Mouse (Mus musculus) embryo, embryonic 10.5 days (tissue): ENCODE results near the gene Sema3e.

Experiments used
- DNase-seq: peaks from one replicate; pipeline ENCODE4 v3.0.0-alpha.2; 2015; ENCODE audit warnings: low spot score

Sema3e gene

DNA sequence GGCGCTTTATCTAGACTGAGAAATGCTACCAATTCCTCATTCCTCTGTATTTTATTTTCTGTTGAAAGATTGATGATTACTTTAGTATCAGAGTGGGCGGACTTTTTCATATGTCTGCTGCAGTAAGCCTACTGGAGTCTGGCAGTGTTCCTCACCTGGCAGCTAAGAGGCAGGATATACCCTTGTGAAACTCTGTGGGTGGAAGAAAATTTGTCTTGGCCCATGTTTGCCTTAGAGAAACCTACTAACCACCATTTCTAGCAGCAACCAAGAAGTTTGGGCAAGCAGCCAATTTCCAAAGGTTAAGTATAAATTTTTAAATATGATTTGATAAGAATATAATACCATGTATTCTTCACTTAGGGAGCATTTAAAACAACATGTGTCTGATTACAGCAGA lies 63.0 kb downstream of the Sema3e start:
- DNase-seq: no peak

DNA sequence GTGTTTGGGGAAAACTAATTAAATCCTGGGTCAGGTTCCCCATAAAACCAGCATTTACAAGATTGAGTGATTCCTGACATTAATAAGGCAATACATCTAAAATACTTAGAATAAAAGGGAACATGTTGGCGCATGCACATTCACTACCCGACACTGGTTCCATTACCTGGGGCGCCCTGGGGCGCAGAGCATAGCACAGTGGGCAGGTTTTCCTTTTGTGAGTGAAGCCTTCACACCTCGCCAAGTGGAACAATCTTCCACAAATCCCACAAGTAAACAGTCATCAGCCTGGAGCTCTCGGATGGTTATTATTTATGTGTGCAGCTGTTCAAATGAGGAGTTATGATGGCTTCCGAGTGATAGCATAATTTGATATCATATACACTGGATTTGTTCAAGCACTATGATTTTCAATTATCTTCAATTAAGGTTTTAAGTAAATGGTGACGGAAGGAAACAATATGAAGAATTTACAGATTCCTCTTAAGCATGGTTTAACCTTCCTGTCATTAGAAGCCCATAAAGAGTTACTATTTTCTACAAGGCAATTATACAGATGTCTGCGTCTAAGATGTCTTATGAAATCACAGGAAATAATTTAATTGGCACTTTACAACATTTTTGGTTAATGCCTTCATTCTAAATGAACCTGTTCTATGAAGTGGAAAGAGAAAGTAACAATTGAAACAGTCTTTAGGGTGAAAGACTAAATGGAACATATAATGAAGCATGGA lies 65.0 kb downstream of the Sema3e start:
- DNase-seq: no peak

DNA sequence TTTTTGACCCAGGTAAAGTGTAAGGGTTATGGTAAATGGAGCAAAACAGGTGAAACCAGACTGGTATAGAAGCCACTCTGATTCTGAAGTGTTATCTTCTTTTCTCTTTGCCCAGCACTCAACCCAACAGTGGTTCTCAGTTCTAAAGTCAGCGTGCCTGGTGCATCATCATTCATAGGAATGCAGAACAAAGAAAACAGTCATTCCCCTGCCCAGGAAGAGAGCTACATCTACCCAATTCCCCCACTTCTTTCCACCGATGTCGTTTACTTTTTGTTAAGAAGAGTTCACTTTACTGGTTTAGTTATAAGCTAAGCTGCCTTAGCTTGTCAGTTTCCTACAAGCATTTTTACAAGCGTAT lies 65.5 kb downstream of the Sema3e start:
- DNase-seq: no peak

DNA sequence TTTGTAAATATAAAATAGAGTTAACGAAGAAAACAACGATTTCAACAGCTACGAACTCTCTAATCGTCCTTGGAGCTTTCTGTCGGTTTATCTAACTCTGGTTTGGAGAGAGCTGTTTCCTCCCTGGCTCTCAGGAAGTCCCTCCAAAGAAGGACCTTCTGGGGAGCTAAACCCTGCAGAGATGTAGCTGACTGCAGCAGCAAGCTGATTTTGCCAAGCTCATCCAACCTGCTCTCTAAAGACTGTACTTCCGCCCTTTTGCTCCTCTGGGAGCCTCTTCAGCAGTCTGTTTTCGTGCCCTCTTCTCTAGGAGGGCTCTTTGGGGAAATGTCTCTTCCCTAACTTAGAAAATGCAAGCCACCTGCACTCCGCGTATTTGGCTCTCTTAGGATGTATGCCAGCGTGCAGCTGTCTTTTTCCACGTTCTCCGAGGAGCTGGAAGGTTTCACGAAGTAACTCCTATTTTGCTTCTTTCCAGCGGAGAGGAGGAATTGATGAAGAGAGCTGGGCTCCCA lies 67.2 kb downstream of the Sema3e start:
- DNase-seq: peak; percentile 10

DNA sequence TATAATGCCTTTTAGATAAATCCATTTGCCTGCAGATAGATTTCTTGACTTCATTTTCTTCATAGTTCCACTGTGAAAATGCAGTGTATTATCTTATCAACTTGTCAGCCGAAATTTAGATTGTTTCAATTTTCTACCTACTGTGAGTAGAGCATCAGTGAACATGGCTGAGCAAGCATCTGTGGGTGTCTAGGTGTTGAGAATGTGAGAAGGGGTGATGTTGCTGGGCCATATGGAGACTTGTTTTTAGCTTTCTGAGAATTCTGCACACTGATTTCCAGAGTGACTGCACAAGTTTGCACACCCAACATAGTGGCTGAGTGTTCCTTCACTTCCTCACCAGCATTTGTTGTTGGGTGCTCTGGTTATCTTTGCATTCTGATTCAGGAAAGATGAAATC lies 71.1 kb downstream of the Sema3e start:
- DNase-seq: no peak

DNA sequence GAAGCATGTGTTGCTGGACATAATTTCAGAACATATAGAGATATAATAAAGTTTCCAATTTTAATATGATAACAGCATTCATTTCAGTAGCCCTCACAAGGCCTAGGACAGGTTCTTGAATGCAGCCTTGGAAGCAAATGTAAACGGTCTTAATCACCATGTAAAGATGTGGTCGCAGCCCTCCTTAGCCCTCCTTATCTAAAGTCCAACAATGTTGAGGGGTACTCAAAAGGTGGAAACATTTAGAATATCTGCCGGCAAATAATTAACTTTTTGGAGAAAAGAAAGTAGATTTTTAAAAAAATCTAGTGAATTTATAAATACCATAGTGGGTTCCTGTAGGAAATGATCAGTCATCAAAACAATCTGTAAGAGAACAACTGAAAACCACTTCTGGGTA lies 73.6 kb downstream of the Sema3e start:
- DNase-seq: no peak

DNA sequence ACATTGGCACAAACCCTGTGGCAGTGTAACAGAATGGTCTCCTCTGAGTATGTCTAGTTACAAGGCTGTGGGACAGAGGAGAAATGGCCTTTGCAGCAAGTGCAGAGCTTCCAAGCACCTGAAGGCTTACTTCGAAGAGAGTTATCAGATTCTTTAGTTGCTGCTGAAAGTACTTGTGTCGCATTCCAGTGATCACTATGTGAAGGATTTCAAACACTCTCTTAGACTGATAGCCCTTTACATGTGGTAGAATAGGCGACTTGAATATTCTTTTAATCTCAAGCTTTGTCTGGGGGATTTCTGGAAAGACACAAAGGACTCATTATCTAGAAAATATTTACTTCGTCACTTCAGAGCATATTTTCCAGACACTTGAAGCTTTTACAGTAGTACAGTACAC lies 82.3 kb downstream of the Sema3e start:
- no peak for DNase-seq

DNA sequence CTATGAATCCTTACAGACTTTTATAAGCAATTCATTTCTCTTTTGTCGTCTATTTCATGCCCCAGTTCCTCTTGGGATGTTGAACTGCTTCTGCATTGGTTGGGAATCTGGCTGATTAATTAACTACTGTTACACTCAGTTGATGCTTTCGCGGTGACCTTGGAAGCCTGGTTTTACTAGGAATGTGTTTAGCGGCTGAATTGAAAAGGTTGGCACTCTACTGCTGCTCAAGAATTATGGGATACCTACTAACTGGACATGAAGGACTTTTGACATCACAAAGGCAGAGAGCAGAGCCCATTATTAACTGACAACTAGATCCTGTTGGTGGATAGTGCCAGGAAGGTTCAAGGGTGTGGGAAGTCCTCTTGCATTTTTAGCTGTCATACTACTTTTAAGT lies 83.9 kb downstream of the Sema3e start:
- DNase-seq: no peak

DNA sequence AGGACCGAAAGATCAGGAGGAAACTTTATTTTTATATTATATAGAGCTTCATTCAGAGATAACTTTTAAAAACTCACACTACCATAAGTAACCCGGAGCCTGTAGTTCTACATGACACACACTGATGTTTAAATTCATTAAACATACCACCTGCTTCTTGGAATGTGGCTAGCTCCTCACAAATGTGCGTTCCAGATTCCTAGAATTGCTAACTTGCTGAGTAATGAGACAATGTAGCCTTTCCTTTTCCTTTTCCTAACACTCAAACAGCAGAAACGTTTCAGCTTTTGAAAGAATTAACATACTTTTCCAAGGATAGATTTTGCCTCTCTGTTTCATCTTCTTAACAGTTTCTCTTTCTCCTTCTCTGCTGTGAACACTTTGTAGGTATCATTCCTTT lies 86.3 kb downstream of the Sema3e start:
- no peak for DNase-seq

DNA sequence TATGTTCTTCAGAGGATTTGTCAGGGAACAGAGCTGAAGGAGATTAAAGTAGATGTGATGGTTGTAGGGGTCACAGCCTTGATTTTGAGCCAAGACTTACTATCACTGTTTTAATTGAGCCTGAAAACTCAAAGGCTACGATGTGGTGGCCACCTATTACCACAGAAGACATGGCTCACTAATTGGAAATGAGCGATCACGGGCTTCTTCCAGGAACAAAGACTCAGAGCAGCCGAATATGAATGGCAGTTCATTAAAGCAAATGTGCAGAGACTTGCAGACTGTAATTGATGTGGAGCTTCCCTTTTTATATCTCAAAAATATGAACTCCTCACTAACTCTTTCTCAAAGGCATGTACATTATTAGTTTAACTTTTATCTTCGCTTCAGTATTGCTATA lies 96.8 kb downstream of the Sema3e start:
- no peak for DNase-seq

DNA sequence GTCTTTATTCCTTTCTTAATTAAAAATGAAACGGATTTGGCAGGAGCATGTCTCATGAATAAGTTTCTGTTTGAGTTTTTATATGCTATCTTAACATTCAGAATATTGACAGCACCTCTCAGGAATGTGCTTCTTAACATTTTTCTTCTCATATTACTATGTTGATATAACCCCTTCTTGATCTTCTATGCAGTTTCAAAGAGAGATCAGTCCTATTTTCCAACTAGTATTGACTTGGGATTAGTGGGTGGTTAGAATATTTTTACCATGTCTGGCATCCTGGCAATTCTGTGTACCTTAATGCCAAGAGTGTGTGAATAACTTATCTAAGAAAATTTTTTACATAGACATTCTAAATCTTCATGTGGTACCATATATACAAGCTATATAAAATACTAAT lies 101.5 kb downstream of the Sema3e start:
- no peak for DNase-seq

DNA sequence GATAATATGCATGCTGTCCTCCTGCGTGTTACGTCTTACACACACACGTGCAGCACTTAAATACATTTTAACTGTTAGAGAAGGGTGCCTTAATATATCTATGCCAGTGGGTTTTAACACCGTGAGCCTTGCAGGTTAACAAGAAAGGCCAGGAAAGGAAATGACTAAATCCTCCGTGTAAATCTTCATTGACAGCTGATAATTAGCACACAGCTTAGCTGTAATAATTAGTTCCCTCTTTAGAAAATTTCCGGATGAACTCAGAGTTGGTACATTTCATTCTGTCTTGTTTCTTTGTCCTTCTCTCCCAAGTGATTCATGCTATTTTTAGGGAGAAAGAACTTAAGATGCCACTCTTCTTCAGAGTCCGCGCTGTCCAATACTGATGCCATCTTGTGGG lies 110.9 kb downstream of the Sema3e start:
- no peak for DNase-seq

DNA sequence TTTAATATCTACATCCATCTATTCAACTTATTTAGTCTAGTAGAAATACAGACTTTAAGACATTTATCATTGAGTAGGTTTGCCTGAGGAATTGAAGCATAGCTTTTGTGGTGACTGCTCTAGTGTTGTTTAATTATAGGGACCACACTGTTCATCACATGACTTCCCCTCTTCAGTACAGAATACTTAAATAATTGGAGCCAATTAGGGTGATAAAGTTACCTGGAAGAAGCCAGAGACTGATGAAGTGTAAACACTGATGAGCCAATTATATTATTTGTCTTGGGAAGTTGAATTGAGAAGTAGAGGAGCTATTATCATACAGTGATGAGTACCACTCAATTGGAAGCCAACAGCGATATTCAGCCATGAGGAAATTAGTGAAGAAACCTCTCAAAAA lies 113.6 kb downstream of the Sema3e start:
- DNase-seq: no peak

DNA sequence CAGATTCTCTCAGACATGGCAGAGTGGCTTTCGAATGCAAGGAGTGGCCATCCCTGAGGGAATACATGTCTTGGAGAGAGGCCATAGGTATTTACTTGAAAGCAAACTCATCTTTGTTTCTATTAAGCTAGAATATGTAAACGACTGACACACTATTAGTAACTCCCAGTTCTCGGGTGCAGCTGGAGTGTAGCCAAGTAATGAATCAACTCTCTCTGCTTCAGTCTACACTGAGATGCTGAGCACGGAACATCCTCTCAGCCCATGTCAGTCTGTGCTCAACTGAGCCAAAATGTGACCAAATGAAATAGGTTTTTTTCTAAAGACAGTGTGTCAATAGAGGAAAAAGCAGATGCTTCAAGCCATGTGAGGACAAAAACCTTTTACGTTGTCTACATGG lies 137.5 kb downstream of the Sema3e start:
- no peak for DNase-seq

DNA sequence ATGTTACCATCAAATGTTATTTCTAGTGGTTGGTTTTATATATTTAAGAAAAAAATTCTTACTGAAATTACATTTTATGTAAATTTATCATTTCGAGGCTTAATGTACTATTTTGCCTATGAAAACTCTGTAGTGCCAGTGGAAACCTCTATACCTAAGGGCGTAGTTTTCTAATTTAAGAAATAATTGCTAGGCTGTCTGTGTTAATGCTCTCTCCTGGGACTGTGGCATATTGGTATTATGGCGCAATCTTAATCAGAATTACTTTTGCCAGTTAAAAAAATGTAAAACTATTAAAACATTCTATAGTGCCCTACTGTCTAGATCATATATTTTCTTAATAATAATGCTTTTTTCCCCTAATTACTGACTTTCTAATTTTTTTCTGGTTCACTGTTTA lies 138.2 kb downstream of the Sema3e start:
- DNase-seq: no peak

DNA sequence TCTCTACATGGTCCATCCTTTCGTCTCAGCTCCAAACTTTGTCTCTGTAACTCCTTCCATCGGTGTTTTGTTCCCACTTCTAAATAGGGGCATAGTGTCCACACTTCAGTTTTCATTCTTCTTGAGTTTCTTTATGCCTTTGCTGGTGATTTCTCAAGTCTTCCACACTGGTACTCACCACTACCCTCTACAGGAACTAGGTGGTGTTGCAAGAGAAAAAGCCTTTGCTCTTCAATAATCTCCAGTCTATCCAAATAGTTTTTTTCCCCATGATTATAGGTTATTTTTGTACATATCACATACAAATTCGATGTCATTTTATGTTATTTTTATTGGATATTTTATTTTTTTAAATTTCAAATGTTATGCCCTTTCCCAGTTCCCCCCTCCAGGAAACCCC lies 142.7 kb downstream of the Sema3e start:
- DNase-seq: peak; percentile 45

DNA sequence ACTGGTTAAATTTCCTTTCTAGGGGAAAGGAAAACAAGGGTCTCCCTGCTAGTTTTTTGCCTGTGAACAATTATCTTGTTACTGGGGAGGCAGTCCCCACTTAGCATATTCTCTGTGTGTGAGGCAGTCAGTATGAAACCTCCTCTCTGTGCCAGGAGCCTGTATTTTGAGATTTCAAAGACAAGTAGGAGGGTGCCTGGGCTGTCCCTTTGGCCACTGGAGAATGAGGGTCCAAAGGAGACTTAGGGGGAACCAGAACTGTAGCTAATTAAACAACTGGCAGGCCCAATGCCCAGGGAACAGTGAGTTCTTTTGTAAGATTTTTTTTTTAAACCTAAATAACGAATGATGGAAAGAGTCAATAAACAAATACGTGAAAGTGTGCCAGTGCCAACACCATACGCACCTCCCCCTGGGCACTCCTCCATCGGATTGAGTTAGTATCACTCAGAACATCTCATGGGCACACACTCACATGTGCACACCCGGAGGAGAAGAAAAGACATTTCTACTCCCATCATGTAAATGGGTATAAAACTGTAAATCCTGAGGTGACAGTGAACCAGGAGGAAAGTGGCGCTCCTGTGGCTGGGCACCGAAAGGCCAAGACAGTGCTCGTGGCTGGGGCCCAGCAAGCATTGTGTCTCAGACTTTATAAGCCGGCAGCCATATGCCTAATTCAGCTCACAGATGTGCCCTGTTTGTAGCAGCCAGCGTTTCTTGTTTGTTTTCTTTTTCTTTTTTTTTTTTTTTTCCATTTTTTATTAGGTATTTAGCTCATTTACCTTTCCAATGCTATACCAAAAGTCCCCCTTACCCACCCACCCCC lies 148.5 kb downstream of the Sema3e start:
- no peak for DNase-seq

DNA sequence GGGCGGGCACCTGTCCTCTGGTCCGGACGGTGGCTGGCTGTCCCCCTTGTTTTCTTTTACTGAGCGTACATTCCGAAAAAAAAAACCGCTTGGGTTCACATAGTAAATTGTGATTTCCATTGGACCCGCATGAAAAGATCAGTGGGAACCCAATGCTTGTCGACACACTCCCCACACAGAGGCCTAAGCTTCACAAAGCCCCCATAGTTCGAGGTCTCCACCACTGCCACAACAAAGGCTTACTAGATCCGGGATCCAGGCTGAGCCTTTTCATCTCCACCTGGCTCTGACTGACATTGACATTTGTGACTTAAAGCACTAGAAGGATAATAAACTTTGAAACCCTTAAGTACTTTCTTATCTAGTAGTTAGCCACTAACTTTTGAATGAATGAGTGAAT lies 155.5 kb downstream of the Sema3e start:
- no peak for DNase-seq

DNA sequence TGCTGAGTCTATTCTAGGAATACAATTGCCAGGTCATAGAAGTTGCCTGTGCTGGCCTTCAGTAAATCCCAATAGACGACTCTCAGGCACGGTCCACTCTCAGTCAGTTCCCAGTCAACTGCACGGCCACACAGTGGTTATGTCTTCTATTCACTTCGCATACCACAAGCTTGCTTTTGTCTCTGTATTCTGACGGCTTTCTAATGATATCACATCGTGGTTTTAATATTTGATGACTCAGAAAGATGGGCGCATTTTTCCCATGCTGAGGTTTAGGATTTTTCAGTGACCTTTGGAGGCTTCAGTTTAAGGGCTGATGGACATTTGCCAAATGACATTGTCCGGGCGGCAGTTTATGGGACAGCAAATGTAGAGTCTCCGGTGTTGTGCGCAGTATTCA lies 157.1 kb downstream of the Sema3e start:
- no peak for DNase-seq

DNA sequence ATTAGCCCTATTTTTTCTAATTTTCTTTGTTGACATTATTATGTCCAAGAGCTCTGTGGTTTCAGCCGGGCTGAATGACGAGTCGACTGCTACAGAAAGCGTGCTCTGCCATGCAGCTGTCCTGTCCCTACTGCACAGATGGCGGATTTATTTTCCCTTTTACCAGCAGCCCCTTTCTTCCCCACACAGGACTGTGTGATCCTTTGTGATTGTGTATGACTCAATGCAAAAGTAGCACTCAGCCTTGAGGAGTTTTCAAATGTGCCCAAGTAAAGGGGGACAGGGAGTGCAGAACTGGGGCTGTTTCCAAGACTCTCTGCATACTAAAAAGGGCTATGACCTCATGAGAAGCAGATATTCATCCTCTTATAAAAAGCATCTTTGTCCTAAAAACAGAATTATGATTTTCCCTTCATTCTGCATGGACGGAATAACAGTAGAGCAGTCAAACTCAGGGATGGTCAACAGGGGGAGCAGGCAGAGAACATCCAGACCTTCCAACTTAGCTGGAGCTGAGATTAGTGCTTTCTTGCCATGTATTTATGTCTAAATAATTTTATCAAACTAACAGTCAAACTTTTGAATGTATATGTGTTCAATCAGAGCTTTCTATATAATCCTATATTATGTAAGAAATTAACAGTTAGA lies 170.2 kb downstream of the Sema3e start:
- DNase-seq: no peak

DNA sequence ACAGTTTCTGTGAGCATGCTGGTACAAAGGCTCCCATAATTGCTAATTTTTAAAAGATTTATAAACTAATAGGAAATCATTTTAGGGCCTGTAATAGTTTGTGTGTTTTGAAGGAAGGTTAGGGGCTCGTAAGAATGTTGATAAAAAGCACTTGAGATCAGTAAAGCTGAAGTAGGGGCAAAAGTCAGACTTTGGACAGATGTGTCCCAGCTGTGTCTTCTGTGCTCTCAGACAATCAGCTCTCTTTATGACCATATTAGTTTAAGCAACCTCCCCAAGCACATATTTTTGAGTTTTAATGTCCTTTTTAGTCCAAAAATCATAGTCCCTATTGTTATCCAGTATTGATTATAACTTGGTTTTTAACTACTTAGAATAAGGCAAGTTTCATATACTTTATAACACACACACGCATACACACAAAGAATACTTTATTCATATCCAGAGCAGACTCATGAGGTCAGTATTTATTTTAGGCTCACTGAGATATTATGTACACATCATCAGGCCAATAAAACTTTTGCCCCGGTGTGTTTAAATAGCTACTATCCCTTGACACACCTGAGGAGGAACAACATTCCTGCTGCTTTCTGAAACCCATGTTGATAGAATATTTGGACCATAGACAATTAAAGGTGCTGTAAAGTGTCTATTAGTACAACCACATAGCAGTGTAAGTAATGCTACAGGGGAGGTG lies 173.4 kb downstream of the Sema3e start:
- DNase-seq: no peak

DNA sequence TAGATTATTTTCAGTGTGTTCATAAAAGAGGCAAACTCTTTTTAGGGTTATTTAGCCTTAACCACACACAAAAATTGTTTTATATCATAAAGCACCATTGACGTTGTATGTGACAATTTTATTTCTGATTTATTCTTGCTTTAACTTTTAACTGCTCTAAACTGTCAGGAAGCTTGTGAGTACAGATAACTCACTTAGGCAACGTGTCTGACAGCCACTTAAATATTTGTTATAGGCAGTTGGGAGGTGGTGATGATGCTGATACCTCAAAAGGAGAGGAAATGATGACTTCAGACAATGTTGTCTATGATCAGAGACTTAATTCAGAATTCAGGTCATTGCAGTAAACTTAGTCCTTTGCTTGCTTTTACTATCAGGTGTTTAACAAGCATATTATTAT lies 181.7 kb downstream of the Sema3e start:
- DNase-seq: no peak

DNA sequence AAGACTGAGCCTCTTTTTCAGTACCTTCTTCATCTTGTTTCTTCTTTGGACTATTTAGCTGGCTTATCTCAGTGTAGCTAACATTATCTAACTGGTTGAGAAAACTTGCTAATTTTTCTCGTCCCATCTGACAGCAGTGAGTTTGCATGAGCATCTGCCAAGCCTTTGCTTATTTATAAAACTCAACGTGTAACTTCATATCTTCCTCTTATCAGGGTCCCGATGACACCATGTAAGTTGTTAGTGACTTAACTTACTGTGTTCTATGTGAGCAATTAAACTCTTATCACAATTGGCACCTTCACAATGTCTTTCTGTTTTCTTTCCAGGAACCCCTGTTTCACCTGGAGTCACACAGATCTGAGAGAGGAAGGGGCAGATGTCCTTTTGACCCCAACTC lies 184.9 kb downstream of the Sema3e start:
- DNase-seq: no peak
